Comparison of ENCODE assay signal across 8 mouse cellular contexts in the genomic region with DNA sequence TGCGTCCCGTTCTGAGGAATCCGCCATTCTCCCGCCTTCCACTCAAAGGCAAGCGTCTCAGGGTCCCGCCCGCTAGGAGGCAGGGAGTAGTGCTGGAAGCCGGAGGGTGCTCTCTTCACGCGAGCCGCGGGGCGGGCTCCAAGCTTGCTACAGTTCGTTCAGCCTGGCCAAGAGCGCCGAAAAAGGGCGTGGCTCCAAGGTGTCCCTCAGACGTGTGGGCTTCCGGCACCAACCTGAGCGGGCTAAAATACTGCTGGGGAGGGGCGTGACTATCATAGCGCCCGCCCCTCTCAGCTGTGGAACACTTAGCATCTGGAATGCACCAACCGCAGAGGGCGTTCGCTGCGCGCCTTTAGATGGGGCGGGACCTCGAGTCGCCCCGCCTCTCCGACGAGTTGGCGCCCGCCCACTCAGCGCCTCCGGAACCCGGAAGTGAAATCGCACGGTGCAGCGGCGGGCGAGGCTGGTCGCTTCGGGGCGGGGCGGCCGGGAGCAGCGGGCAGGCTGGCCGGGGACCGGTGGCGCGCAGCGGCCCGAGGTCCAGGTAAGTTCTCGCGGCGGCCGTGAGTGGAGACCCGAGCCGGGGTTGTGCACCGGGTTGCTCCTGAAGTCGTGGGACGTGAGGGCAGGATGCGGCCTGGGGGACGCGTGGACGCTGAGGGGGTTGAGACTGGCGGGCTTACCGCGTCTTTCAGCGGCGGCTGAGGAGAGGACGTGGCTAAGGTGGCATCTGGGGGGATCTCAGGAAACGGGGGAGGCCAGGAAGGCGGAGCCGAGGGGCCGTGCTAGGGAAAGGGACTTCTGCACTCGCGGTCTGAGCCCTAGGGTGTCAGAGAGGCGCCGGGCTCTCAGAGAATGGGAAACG. TPM values are rescaled to one million over a fixed set of nuclear protein-coding genes. Genes with fewer than 3 reads are reported as not detected.
DNase-seq lines count a peak whose midpoint lies in the region; ATAC-seq and TF ChIP-seq lines count a peak whose summit lies in the region.

A gene (plus strand): TSS at position 429 of the 865 bp plus-strand sequence.
A gene (minus strand): TSS at position 649 of the 865 bp plus-strand sequence.

- TF ChIP-seq CTCF in lung, postnatal 0 days (IDR thresholded peaks at IDR 0.05) = peak; percentile 79

- peak within 1 kb of the TSS; percentile 91 for H3K27ac ChIP-seq in hindbrain, embryonic 10.5 days
- H3K27ac ChIP-seq in lung, postnatal 0 days (ENCODE audit: low read length) = peak within 1 kb of the TSS; percentile 89

- peak within 1 kb of the TSS; percentile 65 for H3K9ac ChIP-seq in lung, postnatal 0 days (replicated peaks; ENCODE audit: low read depth)

- H3K27me3 ChIP-seq in hindbrain, embryonic 10.5 days (ENCODE audit: insufficient read depth, poor library complexity, severe bottlenecking) = no peaks in the 10 kb centered on the region
- no peaks in the 10 kb centered on the region for H3K27me3 ChIP-seq in lung, postnatal 0 days (replicated peaks; ENCODE audit: insufficient read depth, low read length)

- peaks cover 41% of the 10 kb centered on the region for H3K4me1 ChIP-seq in hindbrain, embryonic 10.5 days (replicated peaks)
- peaks cover 9% of the 10 kb centered on the region for H3K4me1 ChIP-seq in lung, postnatal 0 days (ENCODE audit: insufficient read depth, low read depth, low read length)

- H3K4me2 ChIP-seq in lung, postnatal 0 days (replicated peaks; ENCODE audit: low read depth, low read length) = peak within 1 kb of the TSS; percentile 79

- H3K36me3 ChIP-seq in hindbrain, embryonic 10.5 days = peaks cover 17% of the 10 kb centered on the region
- no peaks in the 10 kb centered on the region for H3K36me3 ChIP-seq in lung, postnatal 0 days (ENCODE audit: insufficient read depth, low read length)

- no peak for TF ChIP-seq EP300 in lung, postnatal 0 days (IDR thresholded peaks at IDR 0.05)

- WGBS in hindbrain, embryonic 10.5 days = under 1% methylated on average over 84 of the region's 84 CpGs
- under 1% methylated on average over 71 of the region's 84 CpGs for WGBS in lung, postnatal 0 days

- peak within 1 kb of the TSS; percentile 92 for H3K4me3 ChIP-seq in hindbrain, embryonic 10.5 days
- peak within 1 kb of the TSS; percentile 81 for H3K4me3 ChIP-seq in lung, postnatal 0 days (ENCODE audit: low read depth, low read length)

- no peaks in the 10 kb centered on the region for H3K9me3 ChIP-seq in hindbrain, embryonic 10.5 days
- no peaks in the 10 kb centered on the region for H3K9me3 ChIP-seq in lung, postnatal 0 days (ENCODE audit: low read length)

- peak; percentile 99 for DNase-seq in MN1 (ENCODE audit: low spot score)
- DNase-seq in cerebellum, adult 9-10 months = peak; percentile 94
- DNase-seq in hindbrain, embryonic 10.5 days (ENCODE audit: low spot score) = peak; percentile 96
- peak; percentile 98 for DNase-seq in layer of hippocampus, adult 9-11 months
- DNase-seq in lung, postnatal 0 days (ENCODE audit: low spot score) = peak; percentile 99
- peak; percentile 95 for DNase-seq in ovary, postnatal 14 days (ENCODE audit: low spot score)
- peak; percentile 98 for DNase-seq in thymus, postnatal 14 days

- peak; percentile 96 for ATAC-seq in frontal cortex, adult (ENCODE audit: low TSS enrichment)
- peak; percentile 97 for ATAC-seq in lung, postnatal 0 days

RNA-seq across cellular contexts. Expression of the first gene that starts in this region (rescaled TPM):
- polyA plus RNA-seq in hindbrain, embryonic 10.5 days (2016; fragmentation: Nextera tagmentation; extraction: Ambion mirVana) = 24.1 and 25.4 TPM in 2 replicates
- 9.1 and 9.6 TPM in 2 replicates for polyA plus RNA-seq in lung, postnatal 0 days (2015; fragmentation: Nextera tagmentation; extraction: Ambion mirVana)

RNA-seq across cellular contexts. Expression of the second gene that starts in this region (rescaled TPM):
- polyA plus RNA-seq in hindbrain, embryonic 10.5 days (2016; fragmentation: Nextera tagmentation; extraction: Ambion mirVana) = 59.1 and 61.9 TPM in 2 replicates
- 13.5 and 18.9 TPM in 2 replicates for polyA plus RNA-seq in lung, postnatal 0 days (2015; fragmentation: Nextera tagmentation; extraction: Ambion mirVana)

Comparison
In these comparisons a context has a peak if more than half of its experiments do, and no peak if none do; other contexts are left out.
1. Peak in every context shown above with its lines: DNase-seq, ATAC-seq, H3K4me3 ChIP-seq and H3K27ac ChIP-seq.